Mouse (Mus musculus) embryo, embryonic 11.5 days (tissue): ENCODE measurements at regions not wholly inside any gene's neighbourhood (a gene's known extent, or its start where the extent isn't known, plus 50 kb on each side); places are given as distances from the start of the nearest gene placed in this dataset.
A peak's percentile ranks its signal among the peaks of the same experiment; 100 is the strongest.

Experiments
- DNase-seq: peaks from one replicate; pipeline ENCODE4 v3.0.0-alpha.2; 2012; ENCODE audit warnings: low read depth, low spot score

DNA sequence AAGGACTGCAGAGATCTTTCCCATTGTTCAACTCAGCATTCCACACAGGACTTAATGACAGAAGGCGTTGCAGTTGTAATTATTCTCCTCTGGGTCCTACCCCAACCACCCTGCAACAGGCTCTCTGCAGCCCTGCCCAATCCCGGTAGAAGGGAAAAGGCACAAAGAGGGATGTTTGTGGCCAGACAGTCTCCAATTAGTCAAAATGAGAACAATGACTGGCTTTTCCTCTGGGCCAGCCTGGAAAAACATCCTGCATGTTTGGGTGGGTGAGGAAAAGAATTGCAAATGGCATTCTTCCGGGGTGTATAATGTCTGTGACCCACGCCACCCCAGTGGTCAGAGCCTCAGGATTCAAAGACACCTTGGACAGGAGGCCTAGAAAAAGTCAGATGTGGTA is 168.8 kb upstream of the Spag17 start:
- no peak for DNase-seq

DNA sequence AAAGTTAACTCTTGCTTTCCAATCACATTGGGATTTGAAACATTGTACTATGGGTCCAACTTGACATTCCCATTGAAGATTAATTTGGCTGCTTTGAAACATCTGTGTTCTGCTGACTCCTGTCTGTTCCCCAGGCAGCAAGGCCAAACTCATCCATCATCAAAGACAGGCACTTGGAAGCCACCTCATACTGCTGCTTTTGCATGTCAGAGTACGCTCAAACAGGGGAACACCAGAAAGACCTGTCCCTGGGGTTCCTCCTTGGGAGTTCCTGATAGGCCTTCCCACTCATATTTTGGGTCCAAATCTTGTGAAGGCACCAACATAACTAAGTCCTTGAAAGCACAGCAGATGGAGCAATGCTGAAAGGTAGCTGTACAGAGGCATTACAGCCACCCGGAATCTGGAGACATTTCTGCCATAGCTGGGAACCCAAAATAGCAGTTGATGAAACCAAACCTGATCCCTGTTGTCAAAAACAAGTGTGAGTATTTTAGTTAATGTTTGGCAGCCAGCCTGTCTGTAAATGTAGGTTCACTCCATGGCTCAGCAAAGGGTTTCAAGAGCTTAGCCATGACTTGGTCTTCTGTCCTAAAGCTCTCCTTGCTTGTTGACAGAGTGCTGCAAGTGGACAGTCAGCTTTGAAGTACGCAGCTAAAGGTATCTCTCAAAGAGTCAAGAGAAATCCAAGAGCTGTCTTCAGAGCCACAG is 147.0 kb upstream of the Spag17 start:
- no peak for DNase-seq

DNA sequence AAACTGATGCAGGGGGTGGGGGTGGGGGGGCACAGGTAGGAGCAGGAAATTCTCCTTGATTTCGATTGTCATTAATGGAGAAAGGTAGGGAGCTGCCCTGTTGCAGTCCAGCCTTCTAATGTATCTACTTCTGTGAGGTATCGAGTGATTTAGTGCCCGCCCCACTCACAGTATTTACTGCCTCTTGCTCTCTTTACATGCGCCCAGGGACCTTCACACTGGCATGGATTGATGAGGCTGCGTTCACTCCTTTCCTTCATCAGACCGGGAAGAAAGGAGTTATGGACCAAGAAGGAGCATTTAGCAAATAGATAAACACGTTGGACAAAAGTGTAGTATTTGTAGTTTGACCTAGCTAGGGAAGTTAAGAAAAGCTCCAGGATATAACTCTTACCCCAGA is 145.6 kb upstream of the Spag17 start:
- no peak for DNase-seq

DNA sequence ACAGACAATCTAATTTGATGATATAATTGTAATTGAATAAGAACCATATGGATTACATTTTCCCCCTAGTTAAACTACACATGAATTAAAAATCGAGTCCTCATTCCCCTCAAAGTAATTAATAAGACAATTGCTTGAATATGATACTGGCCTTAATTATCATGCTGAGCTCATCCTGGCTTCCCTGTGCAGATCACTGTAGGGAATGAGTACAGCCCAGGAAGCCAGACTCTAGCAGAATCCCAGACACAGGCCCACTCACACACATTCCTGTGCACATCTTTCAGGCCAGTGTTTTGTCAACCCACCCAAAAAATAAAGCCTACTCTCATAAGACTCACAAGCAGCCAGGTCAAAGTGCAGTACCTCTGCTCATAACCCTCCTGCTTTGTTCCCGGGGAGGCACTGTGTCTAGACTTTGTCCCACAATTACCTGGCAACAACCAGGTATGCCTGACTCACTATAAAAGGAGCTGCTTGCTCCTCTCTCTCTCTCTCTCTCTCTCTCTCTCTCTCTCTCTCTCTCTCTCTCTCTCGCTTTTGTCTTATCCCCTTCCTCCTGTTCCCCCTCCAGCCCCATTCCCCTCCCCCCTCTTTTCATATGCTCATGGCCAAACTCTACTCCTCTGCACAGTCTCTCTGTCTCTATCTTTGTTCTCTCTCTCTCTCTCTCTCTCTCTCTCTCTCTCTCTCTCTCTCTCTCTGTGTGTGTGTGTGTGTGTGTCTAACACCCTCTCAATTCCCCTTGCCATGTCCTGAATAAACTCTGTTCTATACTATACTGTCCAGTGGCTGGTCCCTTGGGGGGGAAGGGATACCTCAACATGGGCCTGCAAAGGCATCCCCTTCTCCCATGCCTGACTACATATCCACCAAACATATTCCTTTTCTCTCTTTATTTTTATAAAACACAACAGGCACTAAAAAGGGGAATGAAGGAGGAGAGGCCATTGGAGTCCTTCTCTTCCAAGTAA is 143.7 kb upstream of the Spag17 start:
- no peak for DNase-seq

DNA sequence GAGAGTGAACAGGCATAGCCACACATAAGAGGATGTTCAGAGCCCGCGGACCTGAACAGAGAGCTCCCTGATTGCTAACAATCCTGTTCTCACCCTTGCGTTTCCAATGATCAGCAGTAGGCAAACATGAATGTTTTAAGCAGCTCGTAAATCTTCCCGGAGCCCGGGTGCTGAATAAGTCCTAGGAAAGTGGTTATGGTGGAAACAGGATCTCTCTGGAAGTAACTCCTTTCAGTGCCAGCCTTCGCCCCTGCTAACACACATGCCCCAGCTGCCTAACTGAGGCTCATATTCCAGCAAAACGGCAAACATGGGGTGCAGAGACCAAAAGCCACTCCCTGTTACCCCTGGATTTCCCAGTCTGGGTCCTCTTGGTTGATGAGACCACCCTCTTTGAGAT is 135.5 kb upstream of the Spag17 start:
- no peak for DNase-seq

DNA sequence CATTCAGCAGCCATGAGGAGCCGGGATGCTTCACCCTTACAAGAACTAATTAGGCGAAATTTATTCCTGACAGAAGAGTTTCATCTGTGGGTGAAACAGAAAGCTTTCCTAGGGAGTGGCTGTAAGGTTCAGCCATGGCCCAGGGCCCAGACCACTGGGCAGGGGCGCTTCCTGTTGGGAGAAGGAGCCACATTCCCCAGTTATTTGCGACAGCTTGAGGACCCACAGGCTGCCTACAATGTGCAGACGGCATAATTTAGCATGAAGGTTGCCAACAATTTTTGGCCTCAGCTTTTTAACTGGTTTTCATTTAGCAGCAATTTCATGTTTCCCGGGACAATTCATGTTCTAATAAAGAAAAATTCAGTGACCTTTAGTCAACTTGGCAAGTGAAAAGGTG is 106.7 kb upstream of the Spag17 start:
- no peak for DNase-seq

DNA sequence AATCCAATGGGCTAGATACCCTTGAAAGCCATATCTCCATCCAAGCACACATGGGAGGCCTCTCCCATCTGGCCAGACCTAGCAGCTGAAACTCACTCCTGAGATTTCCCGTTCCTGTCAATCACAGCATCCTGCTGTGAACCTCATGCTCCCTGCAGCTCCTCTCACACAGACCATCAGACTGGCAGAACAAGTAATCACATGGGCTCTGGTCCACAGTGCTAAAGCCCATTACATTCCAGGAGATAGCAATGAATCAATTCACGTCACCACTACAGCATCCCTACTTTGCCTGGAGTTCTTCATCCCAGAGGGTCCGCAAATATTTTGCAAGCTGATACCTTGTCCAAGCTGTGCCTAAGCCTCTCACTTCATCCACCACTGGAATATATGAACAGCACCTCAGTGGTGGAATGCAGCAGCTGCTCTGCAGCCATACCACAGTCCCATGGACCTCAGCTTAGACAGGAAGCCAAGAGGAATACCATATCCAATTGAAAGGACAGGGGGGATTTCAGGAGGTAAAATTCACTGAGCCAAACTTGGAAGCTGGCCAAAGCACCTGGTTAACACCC is 99.2 kb upstream of the Spag17 start:
- DNase-seq = peak; percentile 16

DNA sequence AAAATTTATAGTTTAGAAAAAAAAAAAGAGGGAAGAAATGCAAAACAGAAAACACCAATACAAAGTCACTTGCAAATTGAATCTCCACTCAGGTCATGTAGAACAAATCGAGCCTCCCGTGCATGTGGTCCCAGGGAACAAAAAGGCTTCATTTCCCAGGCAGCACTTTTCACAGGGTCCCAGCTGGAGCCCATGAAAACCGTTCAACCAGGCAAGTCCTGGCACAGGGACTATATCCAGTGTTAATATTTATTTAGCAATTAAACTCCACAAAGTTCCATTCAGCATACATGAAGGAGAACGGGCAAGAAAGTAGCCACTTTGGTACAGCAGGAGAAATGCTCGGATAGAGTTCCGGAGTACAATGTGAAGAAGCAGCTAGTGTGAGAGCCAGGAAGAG is 93.9 kb upstream of the Spag17 start:
- DNase-seq = no peak

DNA sequence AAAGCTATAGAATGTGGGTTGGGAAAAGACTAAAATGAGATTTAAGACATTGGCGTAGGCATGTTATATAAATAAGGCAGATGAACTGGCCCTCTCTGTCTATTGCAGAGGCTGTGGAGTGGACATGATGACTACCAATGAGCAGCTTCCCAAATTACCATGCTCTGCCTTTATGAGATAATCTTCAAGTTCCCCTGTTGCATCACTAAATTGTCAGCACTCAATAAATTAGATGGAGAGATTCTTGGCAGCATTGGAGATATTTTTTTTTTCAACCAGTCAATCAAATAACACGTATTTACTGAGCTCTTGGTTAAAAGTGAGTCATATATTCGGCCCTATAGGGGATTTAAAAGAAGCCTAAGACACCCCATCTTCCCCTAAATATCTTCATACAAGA is 91.6 kb upstream of the Spag17 start:
- DNase-seq = no peak

DNA sequence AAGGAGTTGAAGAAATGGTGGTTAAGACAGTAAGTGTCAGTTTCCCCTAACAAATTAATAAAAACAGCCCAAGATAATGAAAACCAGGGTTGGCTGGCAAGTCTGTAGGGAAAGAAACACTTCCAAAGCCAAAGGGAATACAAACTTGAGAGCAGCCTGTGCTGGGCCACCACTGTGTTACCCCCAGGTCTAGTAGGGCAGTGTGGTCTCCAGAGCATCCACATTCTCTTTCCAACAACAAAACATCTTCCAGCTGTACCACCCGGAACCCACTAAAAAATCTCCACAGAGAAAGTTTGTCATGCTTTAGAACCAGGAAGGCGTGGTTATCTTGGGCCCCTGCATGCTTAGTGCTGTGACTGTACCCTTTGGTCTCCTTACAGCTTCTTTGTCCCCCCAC is 89.4 kb upstream of the Spag17 start:
- no peak for DNase-seq

DNA sequence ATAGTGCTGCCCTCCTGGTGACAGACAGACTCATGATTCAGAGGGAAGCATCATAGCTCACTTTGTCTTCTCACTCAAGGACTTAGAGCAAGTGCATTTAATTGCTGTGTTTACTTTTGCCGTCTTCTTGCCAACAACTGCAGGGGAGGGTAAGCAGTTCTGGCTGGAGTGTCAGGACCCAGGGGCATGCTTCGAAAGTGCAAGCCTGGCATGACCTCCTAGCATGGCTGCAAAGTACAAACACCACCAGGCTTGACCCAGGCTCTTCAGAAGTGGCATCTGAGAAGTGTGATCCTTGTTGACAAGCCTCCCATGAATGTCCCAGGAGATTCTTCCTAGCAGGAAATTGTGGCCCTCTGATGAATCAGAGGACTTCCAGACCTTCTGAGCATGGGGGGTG is 87.4 kb upstream of the Spag17 start:
- no peak for DNase-seq

DNA sequence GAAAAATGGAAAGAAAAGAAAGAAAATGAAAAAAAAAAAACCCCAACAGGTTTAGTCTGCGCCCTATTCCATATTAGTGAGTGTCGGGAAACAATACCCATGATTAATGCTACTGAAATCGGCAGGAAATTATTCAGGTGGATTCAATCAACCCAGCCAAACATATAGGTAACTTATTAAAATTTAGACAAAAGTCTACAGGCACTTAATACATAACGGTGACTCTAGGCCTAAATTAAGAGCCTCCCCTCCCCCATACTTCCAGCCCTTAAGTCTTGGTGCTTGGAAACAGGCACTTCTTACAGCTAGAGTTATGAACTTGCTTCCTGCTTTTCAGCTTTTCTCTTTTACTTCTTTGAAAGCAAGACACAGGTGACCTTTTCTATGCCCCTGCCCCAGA is 74.7 kb upstream of the Spag17 start:
- DNase-seq = no peak

DNA sequence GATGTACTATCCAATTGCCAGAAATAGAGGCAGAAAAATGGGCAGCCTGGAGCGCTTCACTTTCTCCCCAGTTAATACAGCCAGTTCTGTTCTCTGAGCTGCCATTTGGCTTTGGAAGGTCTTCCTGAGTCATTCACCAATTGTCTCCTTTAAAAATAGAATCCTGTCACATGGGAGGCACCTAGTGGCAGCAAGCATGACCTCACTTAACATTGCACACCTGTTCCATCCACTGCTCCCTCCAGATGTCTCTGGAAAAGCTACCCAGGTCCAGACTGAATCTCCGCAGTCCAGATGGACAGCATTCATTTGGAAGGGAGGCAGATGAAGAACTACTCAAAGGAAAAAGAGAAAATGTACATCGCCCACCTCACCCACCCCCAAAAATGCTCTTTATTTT is 73.9 kb upstream of the Spag17 start:
- no peak for DNase-seq

DNA sequence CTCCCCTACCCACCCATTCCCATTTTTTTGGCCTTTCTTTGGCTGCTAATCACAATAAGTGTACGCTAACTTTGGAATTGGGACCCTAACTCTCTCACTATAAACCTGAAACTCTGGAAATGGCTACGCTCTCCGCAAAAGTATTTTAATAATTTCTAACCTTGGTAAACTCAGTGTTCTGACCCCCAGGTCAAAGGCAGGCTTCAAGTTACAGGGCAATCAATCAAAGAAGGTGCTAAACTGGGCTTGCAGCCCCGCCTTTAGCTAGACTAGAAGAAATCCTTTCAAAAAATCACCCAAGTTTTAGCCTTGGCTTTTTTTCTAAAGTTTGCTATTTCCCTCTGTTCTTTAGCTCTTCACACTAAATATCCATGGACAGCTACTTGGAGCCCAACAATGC is 72.4 kb upstream of the Spag17 start:
- DNase-seq = peak; percentile 46

DNA sequence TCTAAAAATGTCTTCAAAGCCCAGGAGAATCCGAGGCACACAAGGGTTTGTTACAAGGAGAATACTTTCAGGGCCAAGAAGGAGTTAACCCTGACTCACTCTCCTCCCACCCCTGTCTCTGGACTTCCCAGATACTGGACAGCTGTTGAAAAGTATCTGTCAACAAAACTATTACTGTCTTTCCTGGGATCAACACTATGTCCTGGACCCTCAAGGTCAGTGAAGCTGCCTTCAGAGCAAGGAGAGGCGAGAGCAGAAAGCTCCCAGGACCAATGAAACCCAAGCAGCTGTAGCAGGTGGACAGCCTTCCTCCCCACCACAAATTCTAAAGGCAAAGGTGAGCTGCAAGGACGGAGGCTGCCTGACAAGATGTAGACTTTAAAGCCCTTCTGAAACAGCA is 70.1 kb upstream of the Spag17 start:
- DNase-seq = no peak

DNA sequence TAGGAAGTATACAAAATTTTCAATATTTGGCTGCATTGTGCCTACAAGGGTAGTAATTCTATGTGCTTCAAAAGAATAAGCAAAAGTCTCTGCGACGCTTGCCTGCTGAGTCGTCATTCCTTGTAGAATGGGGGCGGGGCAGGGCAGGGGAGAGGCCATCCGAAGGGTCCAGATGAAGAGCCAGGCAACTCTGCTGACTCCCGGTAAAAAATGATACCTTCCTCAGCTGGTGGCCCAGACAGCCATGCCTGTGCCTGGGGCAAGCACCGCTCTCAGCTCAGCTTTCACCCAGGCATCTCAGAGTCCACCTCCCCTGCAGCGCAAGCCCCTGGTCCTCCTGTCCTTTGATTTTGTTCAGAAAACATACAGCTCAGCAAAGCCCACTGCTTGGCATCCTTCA is 67.2 kb upstream of the Spag17 start:
- DNase-seq = no peak

DNA sequence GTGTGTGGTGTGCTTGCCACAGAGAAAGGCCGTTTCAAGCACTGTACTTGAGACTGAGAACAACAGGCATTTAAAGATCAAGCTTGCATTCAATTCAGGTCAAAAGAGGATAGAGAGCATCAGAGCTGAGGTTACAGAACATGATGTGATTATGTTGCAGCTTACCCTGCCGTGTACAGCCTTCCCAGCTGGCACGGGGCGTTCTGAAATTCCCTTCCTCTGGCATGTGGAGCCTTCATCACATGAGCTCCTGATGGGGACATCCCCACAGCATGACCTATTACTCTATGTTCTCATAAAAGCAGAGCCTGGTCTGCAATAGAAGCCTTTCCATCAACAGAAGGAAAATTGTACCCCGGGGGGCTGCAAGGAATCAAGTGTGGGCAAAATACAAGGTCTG is 62.5 kb upstream of the Spag17 start:
- DNase-seq = no peak

DNA sequence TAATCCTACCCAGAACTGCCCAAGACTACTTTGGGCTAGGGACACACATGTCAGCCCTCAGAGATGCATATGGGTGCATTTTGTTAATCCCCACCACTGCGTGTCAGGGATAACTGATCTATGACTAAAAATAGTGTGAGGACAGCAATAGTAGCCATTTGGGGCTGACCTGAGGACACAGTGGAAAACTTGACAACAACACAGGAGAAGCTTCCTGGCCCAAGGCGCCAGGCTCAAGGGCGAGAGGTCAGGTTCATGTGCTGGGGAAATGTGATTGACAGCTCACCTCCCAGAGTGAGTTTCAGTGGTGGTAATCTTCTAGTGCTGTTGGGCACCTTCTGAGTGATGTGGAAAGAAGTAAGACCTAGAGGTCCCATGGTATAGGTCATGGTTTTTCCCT is 62.0 kb upstream of the Spag17 start:
- no peak for DNase-seq
